Mouse (Mus musculus): ENCODE measurements around the gene Angptl4.
"Not testable (repeated sequence)": the region's sequence is repeated elsewhere in the genome, so short reads cannot be mapped to it uniquely, and the experiment has no call there.

Angptl4 gene

DNA sequence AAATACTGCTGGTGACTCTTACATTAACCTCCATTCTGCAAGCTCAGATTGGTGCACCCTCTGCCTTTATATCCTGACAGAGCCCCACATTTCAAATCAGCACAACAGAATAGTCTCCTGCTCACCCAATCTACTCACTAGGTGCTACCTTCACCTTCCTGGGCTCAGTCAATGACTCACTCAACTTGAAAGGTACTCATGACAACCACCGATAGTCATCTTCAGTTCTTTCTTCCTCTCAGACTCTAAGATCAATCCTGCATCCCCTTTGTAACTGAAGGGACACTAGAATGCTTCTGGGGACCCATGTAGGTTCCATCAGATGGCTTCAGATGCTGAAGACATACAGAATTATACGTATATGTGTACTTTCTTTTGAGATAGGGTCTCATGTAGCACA lies 29.3 kb downstream of the Angptl4 start:
- ChIA-PET CTCF (interaction anchor here in 2 of 4 experiments (0.6 kb wide), 3 partner anchors 8 to 240 kb away, joined by 3 to 4 read pairs (median 3); partner anchors contain the start of gene Rab11b (in 1 of the 2)), POLR2A (interaction anchor here in 3 of 4 experiments (0.6 to 3.5 kb wide), 9 partner anchors 7 to 124 kb away, joined by 3 to 32 read pairs (median 3); partner anchors contain the start of genes Rab11b (in 2 of the 3), Ndufa7 (in 1 of the 3) and Rps28 (in 1 of the 3))

DNA sequence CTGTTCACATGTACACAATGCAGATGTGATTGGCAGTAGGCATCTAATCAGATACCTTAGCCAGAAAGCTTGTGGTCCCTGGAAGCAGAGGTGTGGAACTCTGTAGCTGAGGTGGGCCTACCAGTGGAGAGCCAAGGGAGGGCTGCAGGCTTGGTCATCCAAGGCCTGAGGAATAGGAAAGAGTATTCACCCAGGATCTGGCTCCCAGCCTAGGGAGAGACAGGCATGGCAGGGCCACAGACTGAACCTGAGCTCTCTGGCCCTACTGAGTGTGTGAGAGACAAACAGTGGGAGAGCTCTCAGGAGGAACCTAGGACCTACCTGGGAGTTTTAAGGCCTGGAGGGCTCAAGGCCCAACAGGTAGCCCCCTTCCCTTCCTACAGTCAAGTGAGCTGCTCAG lies 30.4 kb downstream of the Angptl4 start:
- CTCF ChIA-PET = no interaction called here

GRCm38 (mm10) chr17:33749451-33749850 lies 32.2 kb downstream of the Angptl4 start:
- POLR2A ChIA-PET = interaction anchor here (0.5 to 3.5 kb wide), 12 partner anchors 8 to 147 kb away, joined by 3 to 32 read pairs (median 3); partner anchors contain the start of genes Rab11b (in 3 of the 4) and March2 (in 1 of the 4)

More for the DNA sequence above, 30.4 kb downstream of the Angptl4 start:
- POLR2A ChIA-PET = interaction anchor here (0.6 to 3.5 kb wide), 10 partner anchors 9 to 153 kb away, joined by 3 to 32 read pairs (median 4); partner anchors contain the start of genes Rab11b (in 3 of the 4), Ndufa7 (in 1 of the 4) and Rps28 (in 1 of the 4)

GRCm38 (mm10) chr17:33746011-33746410 lies 35.6 kb downstream of the Angptl4 start:
- CTCF ChIA-PET = interaction anchor here in 1 of 4 experiments (0.7 kb wide), 1 partner anchor 1148 kb away, joined by 3 read pairs; no protein-coding TSS in a partner anchor

More at GRCm38 (mm10) chr17:33749451-33749850, 32.2 kb downstream of the Angptl4 start:
- CTCF ChIA-PET = no interaction called here

DNA sequence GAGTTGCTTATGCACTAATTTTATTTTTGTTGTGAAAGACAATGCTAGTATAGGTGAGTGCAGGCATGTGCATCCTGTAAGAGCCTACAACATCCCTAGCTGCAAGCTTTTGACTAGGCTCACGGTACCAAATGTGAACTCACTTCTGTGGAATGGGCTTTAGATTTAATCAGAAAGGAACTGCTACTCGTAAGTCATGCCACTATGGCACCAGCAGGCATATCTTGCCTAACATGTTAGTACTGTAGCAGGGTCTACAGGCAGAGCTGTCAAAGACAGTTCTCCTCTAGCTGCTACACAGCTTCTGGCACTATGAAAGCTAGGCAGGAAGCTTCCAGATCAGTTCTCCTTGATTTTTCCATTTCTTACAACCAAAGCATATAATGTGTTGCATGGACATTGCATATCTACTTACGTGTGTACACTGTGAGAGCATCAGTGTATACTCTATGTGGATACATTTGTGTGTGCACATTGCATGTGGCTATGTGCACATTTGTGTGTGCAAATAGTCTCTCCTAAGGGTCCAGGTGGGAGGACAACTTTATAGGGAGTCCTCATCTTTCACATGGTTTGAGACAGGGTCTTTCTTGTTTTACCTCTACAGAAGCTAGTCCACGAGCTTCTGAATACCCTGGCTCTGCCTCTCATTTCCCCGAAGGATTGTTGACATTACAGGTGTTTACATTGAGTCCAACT lies 36.8 kb downstream of the Angptl4 start:
- POLR2A ChIA-PET = interaction anchor here in 3 of 4 experiments (0.5 to 2.8 kb wide), 13 partner anchors 8 to 418 kb away, joined by 3 to 19 read pairs (median 4); partner anchors contain the start of genes Ndufa7 (in 1 of the 3), Rab11b (in 1 of the 3) and Rps28 (in 1 of the 3)
- CTCF ChIA-PET = no interaction called here

More at GRCm38 (mm10) chr17:33746011-33746410, 35.6 kb downstream of the Angptl4 start:
- POLR2A ChIA-PET = interaction anchor here in 3 of 4 experiments (0.9 to 2.6 kb wide), 9 partner anchors 11 to 95 kb away, joined by 3 to 19 read pairs (median 4); partner anchors contain the start of gene Rab11b (in 2 of the 3)

DNA sequence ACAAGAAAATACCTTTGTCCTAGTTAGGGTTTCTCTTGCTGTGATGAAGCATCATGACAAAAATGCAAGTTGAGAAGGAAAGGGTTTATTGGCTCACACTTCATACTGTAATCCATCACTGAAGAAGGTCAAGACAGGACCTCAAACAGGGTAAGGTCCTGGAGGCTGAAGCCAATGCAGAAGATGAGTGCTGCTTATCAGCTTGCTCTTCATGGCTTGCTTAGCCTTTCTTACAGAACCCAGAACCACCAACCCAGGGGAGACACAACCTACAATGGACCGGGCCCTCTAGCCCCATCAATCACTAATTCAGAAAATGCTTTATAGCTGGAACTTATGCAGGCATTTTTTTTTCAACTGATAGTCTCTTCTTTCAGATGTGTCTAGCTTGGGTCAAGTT lies 39.2 kb downstream of the Angptl4 start:
- CTCF ChIA-PET = no interaction called here
- POLR2A ChIA-PET = interaction anchor here in 2 of 4 experiments (0.7 to 2.8 kb wide), 9 partner anchors 8 to 143 kb away, joined by 3 to 13 read pairs (median 4); partner anchors contain the start of genes Rab11b (in 2 of the 2) and March2 (in 1 of the 2)

DNA sequence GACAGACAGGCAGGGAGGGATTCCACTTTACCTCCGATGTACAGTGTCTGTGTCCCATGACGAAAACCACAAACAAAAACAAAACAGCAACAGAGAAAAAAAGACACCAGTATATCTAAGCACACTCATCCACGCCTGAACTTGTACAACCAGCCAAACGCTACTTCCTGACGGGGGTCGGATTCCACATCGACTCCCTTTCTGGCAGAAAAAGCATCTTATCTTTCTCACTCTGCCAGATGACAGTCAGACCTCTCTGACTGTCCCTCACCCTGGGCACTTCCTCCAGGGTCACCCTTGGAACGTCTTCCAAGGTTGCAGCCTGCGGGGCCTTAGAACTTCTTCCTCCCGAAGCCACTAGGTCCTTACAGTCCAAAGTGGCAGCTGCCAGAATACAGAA lies 48.1 kb downstream of the Angptl4 start:
- CTCF ChIA-PET, POLR2A ChIA-PET: not testable (repeated sequence)

GRCm38 (mm10) chr17:33732556-33733083 lies 49.0 kb downstream of the Angptl4 start:
- CTCF ChIA-PET = not testable (repeated sequence)

DNA sequence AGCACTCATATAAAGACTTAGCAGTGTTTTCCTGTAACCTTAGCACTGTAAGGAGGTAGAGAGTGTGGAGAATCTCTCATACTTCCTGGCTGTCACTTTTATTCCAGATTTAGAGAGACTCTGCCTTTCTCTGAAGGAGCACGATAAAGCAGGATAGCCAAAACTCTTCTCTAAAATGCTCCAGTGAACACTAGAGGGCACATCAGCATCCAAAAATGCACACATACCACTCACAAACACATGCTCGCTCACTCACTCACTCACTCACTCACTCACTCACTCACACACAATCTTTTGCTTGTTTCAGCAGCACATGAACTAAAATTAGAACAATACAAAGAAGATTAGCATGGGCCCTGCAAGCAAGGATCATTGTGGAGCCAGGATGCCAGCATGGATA lies 52.4 kb downstream of the Angptl4 start:
- POLR2A ChIA-PET = interaction anchor here in 1 of 4 experiments (1.5 kb wide), 1 partner anchor 11 kb away, joined by 3 read pairs; no protein-coding TSS in a partner anchor
- CTCF ChIA-PET = interaction anchor here in 1 of 4 experiments (1.2 kb wide), 1 partner anchor 31 kb away, joined by 3 read pairs; the partner anchor contains the start of gene Rab11b

More at GRCm38 (mm10) chr17:33732556-33733083, 49.0 kb downstream of the Angptl4 start:
- POLR2A ChIA-PET = interaction anchor here in 2 of 4 experiments (0.7 to 2.0 kb wide), 5 partner anchors 14 to 223 kb away, joined by 3 to 8 read pairs (median 4); partner anchors contain the start of genes March2 (in 2 of the 2), Rab11b (in 2 of the 2), Rps18 (in 1 of the 2) and Vps52 (in 1 of the 2)

DNA sequence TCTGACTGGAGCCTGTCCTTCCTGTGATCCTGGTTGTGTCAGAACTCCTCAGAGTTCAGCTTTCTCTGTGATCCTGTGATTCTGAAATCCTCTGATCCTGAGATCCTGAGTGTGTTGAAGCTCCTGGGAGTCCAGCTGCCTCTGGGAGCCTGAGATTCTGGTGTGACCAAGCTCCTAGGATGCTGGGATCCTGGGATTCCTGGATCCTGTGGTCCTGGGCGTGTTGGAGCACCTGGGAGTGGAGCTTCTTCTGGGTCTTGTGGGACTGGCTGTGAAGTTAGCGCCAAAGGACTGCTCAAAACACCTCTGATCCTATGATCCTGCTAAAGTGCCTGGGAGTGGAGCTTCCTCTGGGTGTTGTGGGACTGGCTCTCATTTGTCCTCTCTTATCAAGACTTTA lies 53.2 kb downstream of the Angptl4 start:
- POLR2A ChIA-PET = interaction anchor here in 1 of 4 experiments (0.9 to 1.5 kb wide), 2 partner anchors 11 to 32 kb away, joined by 3 read pairs; partner anchors contain the start of gene Rab11b
- CTCF ChIA-PET = interaction anchor here in 1 of 4 experiments (1.2 kb wide), 1 partner anchor 32 kb away, joined by 3 read pairs; the partner anchor contains the start of gene Rab11b
